Mouse (Mus musculus) left cerebral cortex, postnatal 4 days (tissue): Measurements from ENCODE around the gene Mbd3. TPM values are rescaled to one million over a fixed set of nuclear protein-coding genes. Genes with fewer than 3 reads are reported as not detected.

Experiments used
- DNase-seq: peaks from one replicate; pipeline ENCODE4 v3.0.0-alpha.2; 2022
- intact Hi-C: fragments of 180-260 bp; cut with DNase I; formaldehyde crosslinking; loops from one replicate; pipeline ENCODE4 v1.15.1; 2025
- microRNA-seq: library from miRNA; unstranded; fragments of <30 nt; microRNA quantifications from one replicate; pipeline ENCODE4 v1.2.0, GENCODE M21; 2022
- total RNA-seq, 2 experiments: library from RNA; stranded (reverse); gene quantifications; 2 replicates each; pipeline ENCODE4 v1.2.3; 2021

Mbd3 gene
- total RNA-seq, 2 experiments from 2014 or later = 138 to 147 TPM

- no peak for DNase-seq
- intact Hi-C loops = loop anchor here (5.0 kb wide), 1 partner anchor 33 kb away; no protein-coding TSS in a partner anchor
These were observed 55.2 kb downstream of the Mbd3 start for GRCm38 (mm10) chr10:80344131-80344661.

- intact Hi-C loops = loop anchor here (5.0 kb wide), 1 partner anchor 34 kb away; no protein-coding TSS in a partner anchor
- no peak for DNase-seq
These were observed 55.9 kb downstream of the Mbd3 start for GRCm38 (mm10) chr10:80343425-80343895.

- DNase-seq = no peak
- intact Hi-C loops = loop anchor here (5.0 kb wide), 1 partner anchor 34 kb away; no protein-coding TSS in a partner anchor
These were observed 56.5 kb downstream of the Mbd3 start for GRCm38 (mm10) chr10:80342749-80343424.

Small RNA genes within 50 kb of the gene (microRNA-seq; reads per million reads assigned to microRNA genes)
- gene Gm22721 = not detected

Other genes starting within 250 kb of the Mbd3 start
- 100 to 1,000 TPM; 211 to 228 TPM for gene Cirbp, start 233.6 kb downstream of the Mbd3 start, total RNA-seq
- gene 1600002K03Rik, start 226.6 kb downstream of the Mbd3 start, total RNA-seq = 1 to 10 TPM; 6.0 to 6.1 TPM
- gene Efna2, start 220.1 kb downstream of the Mbd3 start, total RNA-seq = 10 to 100 TPM; 25.5 to 28.6 TPM
- gene Mum1, start 173.1 kb downstream of the Mbd3 start, total RNA-seq = 10 to 100 TPM; 53.9 to 55.2 TPM
- 100 to 1,000 TPM; 124 to 125 TPM for gene Ndufs7, start 150.4 kb downstream of the Mbd3 start, total RNA-seq
- gene Gamt, start 138.5 kb downstream of the Mbd3 start, total RNA-seq = 10 to 100 TPM; 21.9 to 23.0 TPM
- 100 to 1,000 TPM; 136 to 145 TPM for gene Dazap1, start 138.1 kb downstream of the Mbd3 start, total RNA-seq
- 100 to 1,000 TPM; 873 to 899 TPM for gene Rps15, start 107.1 kb downstream of the Mbd3 start, total RNA-seq
- 100 to 1,000 TPM; 398 to 400 TPM for gene Apc2, start 103.6 kb downstream of the Mbd3 start, total RNA-seq
- 10 to 100 TPM; 13.6 to 14.2 TPM for gene 2310011J03Rik, start 79.0 kb downstream of the Mbd3 start, total RNA-seq
- 10 to 100 TPM in 1 of 2 experiments, 1 to 10 TPM in 1; 8.1 to 10.5 TPM for gene Pcsk4, start 70.1 kb downstream of the Mbd3 start, total RNA-seq
- 10 to 100 TPM; 13.3 to 14.8 TPM for gene Reep6, start 69.6 kb downstream of the Mbd3 start, total RNA-seq
- under 1 TPM; 0.56 to 0.72 TPM for gene Adamtsl5, start 51.1 kb downstream of the Mbd3 start, total RNA-seq
- gene Plk5, start 43.1 kb downstream of the Mbd3 start, total RNA-seq = 1 to 10 TPM; 4.2 to 6.1 TPM
- 10 to 100 TPM; 75.5 to 80.1 TPM for gene Mex3d, start 11.9 kb downstream of the Mbd3 start, total RNA-seq
- 100 to 1,000 TPM; 282 to 286 TPM for gene Uqcr11, start 7.3 kb upstream of the Mbd3 start, total RNA-seq
- gene Tcf3, start 34.1 kb upstream of the Mbd3 start, total RNA-seq = 10 to 100 TPM; 51.9 to 53.7 TPM
- gene Onecut3, start 95.3 kb upstream of the Mbd3 start, total RNA-seq = under 1 TPM in 1 of 2 experiments, not detected in 1; 0.24 TPM
- gene Atp8b3, start 139.6 kb upstream of the Mbd3 start, total RNA-seq = under 1 TPM; 0.14 to 0.20 TPM
- gene Rexo1, start 162.0 kb upstream of the Mbd3 start, total RNA-seq = 10 to 100 TPM; 65.2 to 67.5 TPM
- 10 to 100 TPM; 34.1 to 35.5 TPM for gene Klf16, start 177.8 kb upstream of the Mbd3 start, total RNA-seq
- gene Abhd17a, start 190.8 kb upstream of the Mbd3 start, total RNA-seq = 100 to 1,000 TPM; 131 to 133 TPM
- 10 to 100 TPM; 30.9 to 34.5 TPM for gene Scamp4, start 203.3 kb upstream of the Mbd3 start, total RNA-seq
- 1 to 10 TPM; 2.9 to 3.6 TPM for gene Adat3, start 203.3 kb upstream of the Mbd3 start, total RNA-seq
- gene Gm49322, start 206.5 kb upstream of the Mbd3 start, total RNA-seq = 1 to 10 TPM; 3.7 to 4.8 TPM
- 100 to 1,000 TPM; 130 to 138 TPM for gene Csnk1g2, start 223.3 kb upstream of the Mbd3 start, total RNA-seq